ENCODE assay signal across 32 mouse cellular contexts in the genomic region with DNA sequence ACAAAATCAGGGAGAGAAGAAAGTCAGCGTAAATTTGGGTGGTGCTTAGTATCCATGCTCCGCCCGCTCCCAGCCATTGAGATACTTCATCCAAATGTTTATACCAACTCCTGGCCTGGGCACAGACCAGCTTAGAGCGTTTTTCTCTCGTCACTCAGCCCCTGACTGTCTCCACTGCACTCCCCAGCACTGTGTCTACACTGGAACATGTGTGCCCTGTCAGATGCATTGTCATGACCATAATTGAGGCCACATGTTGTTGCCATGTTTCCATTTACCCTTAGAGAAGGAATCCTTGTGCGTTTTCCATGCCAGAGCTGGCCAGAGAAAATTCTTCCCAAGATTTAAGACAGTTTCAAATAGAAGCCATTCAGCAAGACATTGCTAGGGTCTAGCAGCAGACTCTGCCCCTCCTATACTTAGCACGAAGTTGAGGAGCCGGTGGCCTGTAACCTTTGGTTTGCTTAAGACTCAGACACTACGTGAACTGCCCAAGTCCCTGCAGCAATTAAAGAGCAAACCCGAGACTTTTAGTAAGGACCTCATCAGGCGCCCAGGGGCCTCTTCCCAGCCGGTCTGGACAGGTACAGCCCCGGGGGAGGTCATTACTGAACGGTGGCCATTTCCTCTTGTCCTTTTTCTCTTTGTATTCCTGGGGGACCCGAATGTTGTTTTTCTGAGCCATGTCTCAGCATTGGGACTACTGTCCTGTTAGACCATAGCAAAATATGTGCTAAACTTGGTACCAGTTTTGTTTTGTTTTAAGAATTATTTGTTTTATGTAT. TPM values are rescaled to one million over a fixed set of nuclear protein-coding genes. Genes with fewer than 3 reads are reported as not detected.
A peak's percentile ranks its signal among the peaks of the same experiment; 100 is the strongest.
DNase-seq lines count a peak whose midpoint lies in the region; ATAC-seq lines count a peak whose summit lies in the region.
"Had no signal": no experiment of that assay in that cellular context is flagged by ENCODE, and none has a peak within 500 bp of the region (broad histone marks: within the 10 kb centered on the region; RNA-seq: fewer than 3 reads in every experiment).

No protein-coding gene starts in this region.

- no peaks in the 10 kb centered on the region for H3K27me3 ChIP-seq in embryonic facial prominence, embryonic 10.5 days (replicated peaks; ENCODE audit: low read depth, poor library complexity, severe bottlenecking)
- H3K27me3 ChIP-seq in embryonic facial prominence, embryonic 15.5 days = no peaks in the 10 kb centered on the region
- no peaks in the 10 kb centered on the region for H3K27me3 ChIP-seq in limb, embryonic 15.5 days
- H3K27me3 ChIP-seq: hindbrain, embryonic 12.5 days; intestine, embryonic 15.5 days; liver, embryonic 13.5 days; neural tube, embryonic 12.5 days; Patski had no signal

- peaks cover 4% of the 10 kb centered on the region; the same call in 1 of the 2 replicates for H3K36me3 ChIP-seq in embryonic facial prominence, embryonic 10.5 days (replicated peaks)
- no peaks in the 10 kb centered on the region for H3K36me3 ChIP-seq in embryonic facial prominence, embryonic 15.5 days
- no peaks in the 10 kb centered on the region for H3K36me3 ChIP-seq in limb, embryonic 15.5 days
- H3K36me3 ChIP-seq: G1E; hindbrain, embryonic 12.5 days; intestine, embryonic 15.5 days; liver, embryonic 13.5 days; midbrain, embryonic 10.5 days; neural tube, embryonic 12.5 days had no signal

- ATAC-seq in embryonic facial prominence, embryonic 15.5 days (ENCODE audit: insufficient number of reproducible peaks, low FRiP score, low TSS enrichment, low read depth) = peak; percentile 48; the same call in 1 of the 2 replicates
- no peak for ATAC-seq in limb, embryonic 15.5 days (ENCODE audit: insufficient number of reproducible peaks, low FRiP score, low TSS enrichment, low read depth)
- ATAC-seq: hindbrain, postnatal 0 days; intestine, embryonic 15.5 days; Patski had no signal

- DNase-seq in heart, adult 11 months = peak; percentile 82
- DNase-seq in heart, adult 9 months (ENCODE audit: low spot score in 2 of 2) = no peak
- no peak for DNase-seq in embryonic facial prominence, embryonic 10.5 days (ENCODE audit: low spot score)
- DNase-seq in spleen, postnatal 4 days (ENCODE audit: low spot score in 2 of 2) = no peak
- no peak for DNase-seq in thymus, postnatal 36 days
- DNase-seq: adrenal gland, postnatal 14 days; cerebellum, adult 11 months; cerebellum, adult 9-10 months; cerebellum, postnatal 36 days; gastrocnemius, postnatal 14 days; heart, postnatal 36 days; kidney, adult 8-10 months; kidney, postnatal 10 days; layer of hippocampus, postnatal 36 days; left cerebral cortex, postnatal 4 days; liver, embryonic 13.5 days; lung, adult 18-20 months; lung, postnatal 14 days; right cerebral cortex, adult 18-20 months; spleen, adult 18-20 months had no signal

- H3K9ac ChIP-seq in embryonic facial prominence, embryonic 15.5 days = no peak overlapping the region
- no peak overlapping the region for H3K9ac ChIP-seq in limb, embryonic 15.5 days
- H3K9ac ChIP-seq: hindbrain, embryonic 12.5 days; intestine, embryonic 15.5 days; liver, embryonic 13.5 days; neural tube, embryonic 12.5 days had no signal

- 56% methylated on average over 15 of the region's 15 CpGs for WGBS in embryonic facial prominence, embryonic 10.5 days
- 38% methylated on average over 15 of the region's 15 CpGs for WGBS in embryonic facial prominence, embryonic 15.5 days
- WGBS in limb, embryonic 15.5 days = 53% methylated on average over 15 of the region's 15 CpGs

- peaks cover 22% of the 10 kb centered on the region for H3K4me1 ChIP-seq in embryonic facial prominence, embryonic 10.5 days
- H3K4me1 ChIP-seq in embryonic facial prominence, embryonic 15.5 days = peaks cover 54% of the 10 kb centered on the region
- peaks cover 34% of the 10 kb centered on the region for H3K4me1 ChIP-seq in limb, embryonic 15.5 days

- 0 out of 2 replicates have a peak overlapping the region, but pooled peaks have one; percentile 21 for H3K27ac ChIP-seq in embryonic facial prominence, embryonic 10.5 days (replicated peaks)
- H3K27ac ChIP-seq in embryonic facial prominence, embryonic 15.5 days (replicated peaks) = peak overlapping the region; percentile 91
- peak overlapping the region; percentile 38; the same call in 1 of the 2 replicates for H3K27ac ChIP-seq in limb, embryonic 15.5 days
- H3K27ac ChIP-seq: hindbrain, embryonic 12.5 days; hindbrain, postnatal 0 days; intestine, embryonic 15.5 days; liver, embryonic 13.5 days; midbrain, embryonic 10.5 days; neural tube, embryonic 12.5 days had no signal

- H3K4me3 ChIP-seq in embryonic facial prominence, embryonic 10.5 days = no peak overlapping the region
- H3K4me3 ChIP-seq in embryonic facial prominence, embryonic 15.5 days (replicated peaks) = no peak overlapping the region
- no peak overlapping the region for H3K4me3 ChIP-seq in limb, embryonic 15.5 days
- H3K4me3 ChIP-seq: erythroblast, embryonic 14.5 days; hindbrain, embryonic 12.5 days; intestine, embryonic 15.5 days; liver, embryonic 13.5 days; midbrain, embryonic 10.5 days; myocyte; neural tube, embryonic 12.5 days had no signal

- no peak overlapping the region for H3K4me2 ChIP-seq in embryonic facial prominence, embryonic 15.5 days (replicated peaks)
- no peak overlapping the region for H3K4me2 ChIP-seq in limb, embryonic 15.5 days
- H3K4me2 ChIP-seq: heart, embryonic 11.5 days; hindbrain, embryonic 12.5 days; intestine, embryonic 15.5 days; liver, embryonic 13.5 days; neural tube, embryonic 12.5 days had no signal

- H3K9me3 ChIP-seq in embryonic facial prominence, embryonic 10.5 days = no peaks in the 10 kb centered on the region
- H3K9me3 ChIP-seq in embryonic facial prominence, embryonic 15.5 days (replicated peaks) = no peaks in the 10 kb centered on the region
- H3K9me3 ChIP-seq in limb, embryonic 15.5 days = no peaks in the 10 kb centered on the region
- H3K9me3 ChIP-seq: G1E; hindbrain, embryonic 12.5 days; intestine, embryonic 15.5 days; liver, embryonic 13.5 days; midbrain, embryonic 10.5 days; neural tube, embryonic 12.5 days had no signal

RNA-seq across cellular contexts. Expression of gene Ralbp1, which starts 25.9 kb away (rescaled TPM):
- 58.5 and 61.3 TPM in 2 replicates for polyA plus RNA-seq in embryonic facial prominence, embryonic 10.5 days (2016; fragmentation: Nextera tagmentation; extraction: Ambion mirVana)
- polyA plus RNA-seq in embryonic facial prominence, embryonic 15.5 days (2015; fragmentation: Nextera tagmentation; extraction: Ambion mirVana) = 150 and 170 TPM in 2 replicates
- polyA plus RNA-seq in limb, embryonic 15.5 days (2015; fragmentation: Nextera tagmentation; extraction: Ambion mirVana) = 179 and 182 TPM in 2 replicates

RNA-seq across cellular contexts. Expression of gene Twsg1, which starts 39.5 kb away (rescaled TPM):
- 88.5 and 90.7 TPM in 2 replicates for polyA plus RNA-seq in embryonic facial prominence, embryonic 10.5 days (2016; fragmentation: Nextera tagmentation; extraction: Ambion mirVana)
- polyA plus RNA-seq in embryonic facial prominence, embryonic 15.5 days (2015; fragmentation: Nextera tagmentation; extraction: Ambion mirVana) = 152 and 154 TPM in 2 replicates
- polyA plus RNA-seq in limb, embryonic 15.5 days (2015; fragmentation: Nextera tagmentation; extraction: Ambion mirVana) = 136 and 150 TPM in 2 replicates

Comparison
In these comparisons a context has a peak if more than half of its experiments do, and no peak if none do; other contexts are left out.
1. H3K27ac ChIP-seq: peak in every context shown above with its lines; median percentile 91 in embryonic facial prominence, embryonic 15.5 days; 38 in limb, embryonic 15.5 days; 21 in embryonic facial prominence, embryonic 10.5 days.